Mouse (Mus musculus) left cerebral cortex, adult 18-20 months (tissue): ENCODE measurements around the gene Mzf1. TPM values are rescaled to one million over a fixed set of nuclear protein-coding genes. Genes with fewer than 3 reads are reported as not detected.
"Not testable (repeated sequence)": the region's sequence is repeated elsewhere in the genome, so short reads cannot be mapped to it uniquely, and the experiment has no call there.

Experiments
- DNase-seq, 2 experiments: peaks; one replicate each; pipeline ENCODE4 v3.0.0; 2021 to 2022; ENCODE audit warnings: low spot score in 2 of 2, mixed read lengths in 1 of 2
- long read RNA-seq, 2 experiments: library from polyadenylated mRNA; stranded (forward); transcript quantifications; one replicate each; pipeline ENCODE4 v2.0.0; 2021
- total RNA-seq, 2 experiments: library from RNA; stranded (reverse); gene quantifications; 2 replicates each; pipeline ENCODE4 v1.2.3; 2021

Gene Mzf1
- total RNA-seq = 10 to 100 TPM in 1 of 2 experiments, 1 to 10 TPM in 1; 9.4 to 10.0 TPM
- long read RNA-seq, experiment 1, full-length matches to known transcripts = 10 of 13 reads
- long read RNA-seq, experiment 1, partial matches to known transcripts = 1 of 13 reads
- long read RNA-seq, experiment 1, other reads (novel, unspliced or antisense) = 2 of 13 reads
- long read RNA-seq, experiment 2, full-length matches to known transcripts = 5 of 9 reads
- long read RNA-seq, experiment 2, partial matches to known transcripts = 1 of 9 reads
- long read RNA-seq, experiment 2, other reads (novel, unspliced or antisense) = 3 of 9 reads

GRCm38 (mm10) chr7:13054287-13055010 lies at the start of gene Mzf1:
Mzf1 (minus strand) TSS chr7:13054764.
- peak; percentile 95 to 97 for DNase-seq

- DNase-seq = no peak
These were observed 40.5 kb upstream of the Mzf1 start, which contains the start of gene Vmn1r85 for GRCm38 (mm10) chr7:13095073-13095472. Vmn1r85 (minus strand) TSS chr7:13095173.

- no peak for DNase-seq
These were observed 17.7 kb upstream of the Mzf1 start for GRCm38 (mm10) chr7:13072293-13072692.

GRCm38 (mm10) chr7:13063399-13063798 lies 8.8 kb upstream of the Mzf1 start:
- not testable (repeated sequence) for DNase-seq

- no peak for DNase-seq
These were observed 5.0 kb upstream of the Mzf1 start for GRCm38 (mm10) chr7:13059536-13059935.

- no peak for DNase-seq
These were observed 2.5 kb upstream of the Mzf1 start for GRCm38 (mm10) chr7:13056913-13057700.

GRCm38 (mm10) chr7:13053961-13054286 lies 640 bp downstream of the Mzf1 start:
- no peak for DNase-seq

- no peak for DNase-seq
These were observed 1.1 kb downstream of the Mzf1 start for GRCm38 (mm10) chr7:13053501-13053900.

GRCm38 (mm10) chr7:13053001-13053400 lies 1.6 kb downstream of the Mzf1 start:
- DNase-seq = no peak

- DNase-seq = no peak
These were observed 8.5 kb downstream of the Mzf1 start for GRCm38 (mm10) chr7:13046084-13046483.

- DNase-seq = no peak
These were observed 10.3 kb downstream of the Mzf1 start for GRCm38 (mm10) chr7:13044254-13044625.

GRCm38 (mm10) chr7:13043445-13044253 lies 10.9 kb downstream of the Mzf1 start:
- peak; percentile 47 to 60 for DNase-seq

GRCm38 (mm10) chr7:13043120-13043444 lies 11.5 kb downstream of the Mzf1 start:
- no peak for DNase-seq

- DNase-seq = no peak
These were observed 12.1 kb downstream of the Mzf1 start for GRCm38 (mm10) chr7:13042511-13042910.

- no peak for DNase-seq
These were observed 13.3 kb downstream of the Mzf1 start for GRCm38 (mm10) chr7:13041256-13041655.

GRCm38 (mm10) chr7:13039181-13039580 lies 15.4 kb downstream of the Mzf1 start:
- DNase-seq = no peak

GRCm38 (mm10) chr7:13038621-13039169 lies 15.9 kb downstream of the Mzf1 start:
- DNase-seq = no peak

GRCm38 (mm10) chr7:13037901-13038555 lies 16.5 kb downstream of the Mzf1 start, which contains the start of gene Ube2m:
Ube2m (minus strand) TSS chr7:13038275.
- DNase-seq = peak; percentile 99 to 100

- DNase-seq = no peak
These were observed 17.2 kb downstream of the Mzf1 start for GRCm38 (mm10) chr7:13037366-13037765.

GRCm38 (mm10) chr7:13036806-13037205 lies 17.8 kb downstream of the Mzf1 start:
- DNase-seq = no peak
